8 mouse cellular contexts compared by ENCODE assay signal in genomic region chr4:130198694-130199670, GRCm38 (mm10). TPM values are rescaled to one million over a fixed set of nuclear protein-coding genes. Genes with fewer than 3 reads are reported as not detected.
DNase-seq lines count a peak whose midpoint lies in the region; ATAC-seq and TF ChIP-seq lines count a peak whose summit lies in the region.

No protein-coding gene starts in this region.

- peak overlapping the region; percentile 51 for H3K9ac ChIP-seq in ES-E14 (ENCODE audit: insufficient read depth, low read depth, low read length, poor library complexity, severe bottlenecking)
- peak overlapping the region; percentile 51 for H3K9ac ChIP-seq in forebrain, embryonic 15.5 days (replicated peaks)
- peak overlapping the region; percentile 46 for H3K9ac ChIP-seq in neural tube, embryonic 15.5 days (replicated peaks)

- H3K27me3 ChIP-seq in forebrain, embryonic 15.5 days, result no peaks in the 10 kb centered on the region
- H3K27me3 ChIP-seq in neural tube, embryonic 15.5 days (replicated peaks), result peaks cover 8% of the 10 kb centered on the region

- peak; percentile 91 for DNase-seq in ES-E14 (ENCODE audit: low read depth, low spot score)
- peak; percentile 84 for DNase-seq in cerebellum, adult 11-12 months
- peak; percentile 38 for DNase-seq in heart, postnatal 25 days (ENCODE audit: low spot score)
- peak; percentile 77 to 95 for DNase-seq in layer of hippocampus, adult 18-20 months (ENCODE audit: low spot score in 2 of 2)
- DNase-seq in lung, adult 18-20 months, result peak; percentile 75 to 81
- DNase-seq in testis, postnatal 10 days (ENCODE audit: low spot score), result peak; percentile 97

- WGBS in forebrain, embryonic 15.5 days, result 18% methylated on average over 35 of the region's 35 CpGs
- 18% methylated on average over 35 of the region's 35 CpGs for WGBS in neural tube, embryonic 15.5 days

- peak; percentile 77 for ATAC-seq in forebrain, embryonic 15.5 days (replicated peaks)
- peak; percentile 84 for ATAC-seq in neural tube, embryonic 15.5 days (ENCODE audit: low FRiP score)

- H3K4me1 ChIP-seq in ES-E14 (ENCODE audit: control insufficient read depth in 2 of 2, insufficient read depth in 2 of 2, low read length in 2 of 2, poor library complexity in 1 of 2), result peaks cover 0 to 10% of the 10 kb centered on the region in 2 experiments; a peak in 2 of 4 replicates
- H3K4me1 ChIP-seq in forebrain, embryonic 15.5 days, result peaks cover 7% of the 10 kb centered on the region
- H3K4me1 ChIP-seq in neural tube, embryonic 15.5 days, result peaks cover 14% of the 10 kb centered on the region

- H3K36me3 ChIP-seq in ES-E14 (ENCODE audit: control insufficient read depth, insufficient read depth, low read length, poor library complexity, severe bottlenecking), result no peaks in the 10 kb centered on the region
- no peaks in the 10 kb centered on the region for H3K36me3 ChIP-seq in forebrain, embryonic 15.5 days
- no peaks in the 10 kb centered on the region for H3K36me3 ChIP-seq in neural tube, embryonic 15.5 days

- in situ Hi-C loops in ES-E14 (cut with MboI; ENCODE audit: low sequenced_read_pairs in 2 of 2, unreplicated experiment in 2 of 2), result no loop called here

- intact Hi-C loops in heart, postnatal 25 days (cut with DNase I), result loop anchor here (1.0 to 2.0 kb wide), 2 partner anchors 47 to 92 kb away; no protein-coding TSS in a partner anchor

- H3K27ac ChIP-seq in ES-E14 (ENCODE audit: insufficient read depth, low read depth, low read length, poor library complexity, severe bottlenecking), result no peak overlapping the region
- no peak overlapping the region for H3K27ac ChIP-seq in forebrain, embryonic 15.5 days (replicated peaks)
- H3K27ac ChIP-seq in neural tube, embryonic 15.5 days (replicated peaks), result no peak overlapping the region

- H3K4me2 ChIP-seq in forebrain, embryonic 15.5 days (replicated peaks), result peak overlapping the region; percentile 57
- H3K4me2 ChIP-seq in neural tube, embryonic 15.5 days, result peak overlapping the region; percentile 64

- no peaks in the 10 kb centered on the region for H3K9me3 ChIP-seq in ES-E14 (ENCODE audit: control insufficient read depth, insufficient read depth, low read depth, low read length)
- H3K9me3 ChIP-seq in forebrain, embryonic 15.5 days, result no peaks in the 10 kb centered on the region
- no peaks in the 10 kb centered on the region for H3K9me3 ChIP-seq in neural tube, embryonic 15.5 days (replicated peaks)

- peak overlapping the region; percentile 34 to 40; a peak in 2 of 4 replicates for H3K4me3 ChIP-seq in ES-E14 (ENCODE audit: insufficient read depth in 1 of 2, low read depth in 1 of 2, low read length in 2 of 2, poor library complexity in 1 of 2, severe bottlenecking in 1 of 2)
- peak overlapping the region; percentile 40 for H3K4me3 ChIP-seq in forebrain, embryonic 15.5 days
- peak overlapping the region; percentile 37 for H3K4me3 ChIP-seq in neural tube, embryonic 15.5 days (replicated peaks)

TF ChIP-seq in ES-E14, 5 proteins besides CTCF, POLR2A, EP300 and RAD21:
- no peak for TF ChIP-seq ZNF384 (IDR thresholded peaks at IDR 0.05; ENCODE audit: low read depth, low read length)
- TF ChIP-seq ZC3H11A (IDR thresholded peaks at IDR 0.05; ENCODE audit: borderline replicate concordance, low read depth, low read length), result peak; percentile 72
- no peak for TF ChIP-seq HCFC1 (IDR thresholded peaks at IDR 0.05; ENCODE audit: borderline replicate concordance, insufficient read depth, low read length)

RNA-seq across cellular contexts. Expression of gene Gm853, which starts 23.2 kb away (rescaled TPM):
- 0.09 and 0.53 TPM in 2 replicates for total RNA-seq in ES-E14 (2012; rRNA removed)
- polyA plus RNA-seq in forebrain, embryonic 15.5 days (2015; fragmentation: Nextera tagmentation; extraction: Ambion mirVana), result 0.15 and 0.34 TPM in 2 replicates
- not detected for total RNA-seq in heart, postnatal 25 days (2021)
- total RNA-seq in layer of hippocampus, adult 18-20 months (2021), result not detected
- polyA plus RNA-seq in neural tube, embryonic 15.5 days (2015; fragmentation: Nextera tagmentation; extraction: Ambion mirVana), result not detected in 2 replicates

RNA-seq across cellular contexts. Expression of gene Tinagl1, which starts 24.1 kb away (rescaled TPM):
- 22.5 and 43.7 TPM in 2 replicates for total RNA-seq in ES-E14 (2012; rRNA removed)
- 3.7 and 5.6 TPM in 2 replicates for polyA plus RNA-seq in forebrain, embryonic 15.5 days (2015; fragmentation: Nextera tagmentation; extraction: Ambion mirVana)
- 10 to 100 TPM; 56.0 to 69.2 TPM for total RNA-seq in heart, postnatal 25 days (2021)
- total RNA-seq in layer of hippocampus, adult 18-20 months (2021), result 10 to 100 TPM; 12.5 to 15.9 TPM
- polyA plus RNA-seq in neural tube, embryonic 15.5 days (2015; fragmentation: Nextera tagmentation; extraction: Ambion mirVana), result 4.1 and 14.7 TPM in 2 replicates

RNA-seq across cellular contexts. Expression of gene Hcrtr1, which starts 59.8 kb away (rescaled TPM):
- total RNA-seq in ES-E14 (2012; rRNA removed), result 0.16 and 0.22 TPM in 2 replicates
- polyA plus RNA-seq in forebrain, embryonic 15.5 days (2015; fragmentation: Nextera tagmentation; extraction: Ambion mirVana), result 0.27 and 0.38 TPM in 2 replicates
- not detected for total RNA-seq in heart, postnatal 25 days (2021)
- 1 to 10 TPM; 1.6 to 2.3 TPM for total RNA-seq in layer of hippocampus, adult 18-20 months (2021)
- polyA plus RNA-seq in neural tube, embryonic 15.5 days (2015; fragmentation: Nextera tagmentation; extraction: Ambion mirVana), result 3.7 and 3.9 TPM in 2 replicates

Comparison
In these comparisons a context has a peak if more than half of its experiments do, and no peak if none do; other contexts are left out.
1. DNase-seq: peak in every context shown above with its lines; median percentile 97 in testis, postnatal 10 days; 91 in ES-E14; 86 in layer of hippocampus, adult 18-20 months; 84 in cerebellum, adult 11-12 months; 78 in lung, adult 18-20 months; 38 in heart, postnatal 25 days.